Mouse (Mus musculus) adrenal gland (tissue): ENCODE results near the gene Zan.

ENCODE experiments used
- intact Hi-C: fragments of 180-260 bp; cut with DNase I; formaldehyde crosslinking; loops from one replicate; pipeline ENCODE4 v1.15.1; 2025
- long read RNA-seq, 2 experiments: library from polyadenylated mRNA; unstranded; transcript quantifications; one replicate each; pipeline ENCODE4 v2.0.0; 2020; ENCODE audit warnings: borderline replicate concordance in 1 of 2; ENCODE audit not compliant: insufficient replicate concordance in 1 of 2

The Zan gene
- long read RNA-seq, experiment 1: 0 reads
- long read RNA-seq, experiment 2: 0 reads

DNA sequence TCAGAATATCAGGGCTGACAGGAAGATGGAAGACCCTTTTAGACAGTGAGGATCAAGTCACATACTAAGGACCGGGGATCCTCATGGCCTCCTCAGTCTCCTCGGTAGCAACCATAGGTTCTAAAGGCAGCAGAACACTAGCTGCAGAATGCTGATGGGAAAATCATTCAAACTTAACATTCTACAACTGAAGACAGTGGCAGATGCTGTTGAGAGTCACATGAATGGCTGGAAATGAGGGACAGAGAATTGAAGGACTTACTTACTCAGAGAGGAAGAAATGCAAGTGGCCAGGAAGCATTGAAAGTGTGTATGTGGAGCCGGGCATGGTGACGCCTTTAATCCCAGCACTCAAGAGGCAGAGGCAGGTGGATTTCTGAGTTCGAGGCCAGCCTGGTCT is at the start of gene Zan:
Zan (minus strand) TSS at position 101 of the 400 bp plus-strand sequence.
- intact Hi-C loops: no loop called here

DNA sequence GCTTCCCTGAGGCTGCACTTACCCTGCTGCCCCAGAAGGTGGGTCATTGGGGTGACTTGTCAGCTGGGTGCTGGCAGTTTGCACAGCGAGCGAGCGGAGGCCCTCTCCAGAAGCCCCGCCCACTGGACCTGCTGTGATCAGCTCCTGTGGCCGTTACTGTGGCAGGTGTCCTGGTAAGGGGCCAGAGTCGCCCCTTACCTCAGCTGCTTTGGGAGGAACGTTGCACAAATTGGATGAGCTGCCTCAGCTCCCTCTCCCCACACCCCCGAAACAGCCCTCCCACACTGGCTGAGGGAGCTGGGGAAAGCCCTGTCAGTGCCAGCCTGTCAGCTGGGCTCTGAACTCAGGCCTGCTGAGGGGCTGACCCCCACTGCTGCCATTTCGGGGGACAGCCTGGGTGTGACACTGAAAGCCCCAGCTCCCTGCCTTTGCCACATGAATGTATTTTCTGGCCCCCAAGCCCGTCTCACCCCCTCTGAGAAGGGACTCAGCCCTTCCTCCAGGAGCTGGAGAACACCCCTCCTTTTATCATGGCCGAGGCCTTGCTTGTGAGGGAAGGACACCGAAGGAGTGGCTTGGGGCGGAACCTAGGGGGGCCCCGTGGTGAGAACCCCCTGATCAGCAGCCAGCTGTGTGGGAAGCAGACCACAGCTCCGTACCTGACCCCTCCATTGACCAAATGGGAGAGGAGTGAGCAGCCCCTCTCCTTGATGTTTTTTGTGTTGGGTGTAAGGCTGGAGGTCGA is 49.5 kb upstream of the Zan start:
- intact Hi-C loops: no loop called here

GRCm38 (mm10) chr5:137525511-137525910 is 48.6 kb upstream of the Zan start:
- intact Hi-C loops: no loop called here

GRCm38 (mm10) chr5:137524671-137525070 is 47.8 kb upstream of the Zan start:
- intact Hi-C loops: no loop called here

DNA sequence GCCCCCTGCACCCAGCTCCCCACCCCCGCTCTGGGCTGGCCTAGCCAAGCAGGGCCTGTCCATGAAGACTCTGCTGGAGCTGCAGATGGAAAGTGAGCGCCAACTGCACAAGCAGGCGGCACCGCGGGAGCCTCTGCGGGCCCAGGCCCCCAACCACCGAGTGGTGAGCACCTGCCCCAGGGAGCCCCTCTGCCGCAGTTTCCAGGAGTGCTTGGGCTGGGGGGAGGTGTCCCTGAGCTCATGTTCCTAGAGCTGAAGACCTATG is 47.3 kb upstream of the Zan start:
- intact Hi-C loops: no loop called here

GRCm38 (mm10) chr5:137523396-137524250 is 46.8 kb upstream of the Zan start:
- intact Hi-C loops: no loop called here

- intact Hi-C loops: no loop called here
Measured at GRCm38 (mm10) chr5:137522711-137523110, 45.8 kb upstream of the Zan start.

GRCm38 (mm10) chr5:137521861-137522260 is 45.0 kb upstream of the Zan start:
- intact Hi-C loops: no loop called here

- intact Hi-C loops: loop anchor here (5.0 kb wide), 1 partner anchor 57 kb away; no protein-coding TSS in a partner anchor
Measured at GRCm38 (mm10) chr5:137519691-137520550, 43.1 kb upstream of the Zan start.

DNA sequence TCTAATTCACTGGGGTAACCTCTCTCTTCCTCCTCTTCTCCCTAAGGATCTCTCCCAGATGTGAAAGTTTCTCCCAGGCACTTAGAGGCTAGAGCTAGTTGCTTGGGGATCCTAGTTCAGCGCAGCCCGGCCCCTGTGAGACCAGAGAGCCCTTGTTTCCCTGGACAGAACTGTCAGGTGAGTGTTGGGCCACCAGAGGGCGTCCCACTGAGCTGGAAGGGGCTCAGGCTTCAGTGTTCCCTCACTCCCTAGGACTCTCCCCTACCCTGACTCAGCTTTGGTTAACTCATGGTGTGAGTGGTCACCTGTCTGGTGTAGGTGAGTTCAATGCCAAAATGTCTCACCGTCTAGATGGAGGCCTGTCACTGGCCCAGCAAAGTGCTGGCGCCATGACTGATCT is 41.6 kb upstream of the Zan start, which contains the start of gene Gigyf1:
Gigyf1 (plus strand) TSS at position 113 of the 400 bp plus-strand sequence.
- intact Hi-C loops: loop anchor here (5.0 kb wide), 1 partner anchor 59 kb away; no protein-coding TSS in a partner anchor

- intact Hi-C loops: loop anchor here (5.0 kb wide), 1 partner anchor 62 kb away; no protein-coding TSS in a partner anchor
Measured at GRCm38 (mm10) chr5:137514811-137515210, 37.9 kb upstream of the Zan start.

DNA sequence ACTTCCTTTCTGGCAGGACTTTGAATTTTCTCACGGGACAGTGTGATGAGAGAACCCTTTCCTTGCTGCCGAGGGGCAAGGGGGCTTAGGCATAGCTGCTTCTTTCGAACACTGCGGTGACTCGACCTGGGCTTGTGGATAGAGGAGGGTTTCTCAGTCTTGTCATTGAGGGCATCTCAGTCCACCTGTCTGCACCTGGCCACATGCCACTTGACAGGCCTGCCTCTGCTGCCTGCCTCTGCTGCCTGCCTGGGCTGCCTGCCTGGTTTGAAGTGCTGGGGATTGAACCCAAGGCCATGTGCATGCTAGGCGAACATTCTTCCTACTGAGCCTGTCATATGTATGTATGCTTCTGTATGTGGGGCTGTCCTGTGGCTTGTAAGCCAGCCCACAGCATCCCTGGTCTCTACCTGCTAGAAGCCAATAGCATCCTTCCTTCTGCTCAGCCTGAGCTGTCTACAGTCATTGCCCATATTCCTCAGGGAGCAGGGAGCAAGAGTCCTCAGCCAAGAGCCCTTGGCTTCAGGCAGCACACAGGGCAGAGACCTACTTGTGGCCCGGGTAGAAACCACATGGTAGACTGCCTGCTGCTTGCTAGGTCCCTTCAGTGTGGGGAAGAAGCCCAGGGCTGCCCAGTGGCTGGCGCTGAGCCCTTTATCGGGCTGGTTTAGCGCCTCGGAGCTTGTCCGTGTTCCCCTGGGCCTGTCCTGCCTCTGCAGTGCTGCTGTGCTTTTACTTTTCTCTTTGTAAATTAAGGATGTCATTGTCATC is 37.3 kb upstream of the Zan start:
- intact Hi-C loops: no loop called here

GRCm38 (mm10) chr5:137512847-137513794 is 36.3 kb upstream of the Zan start:
- intact Hi-C loops: no loop called here

DNA sequence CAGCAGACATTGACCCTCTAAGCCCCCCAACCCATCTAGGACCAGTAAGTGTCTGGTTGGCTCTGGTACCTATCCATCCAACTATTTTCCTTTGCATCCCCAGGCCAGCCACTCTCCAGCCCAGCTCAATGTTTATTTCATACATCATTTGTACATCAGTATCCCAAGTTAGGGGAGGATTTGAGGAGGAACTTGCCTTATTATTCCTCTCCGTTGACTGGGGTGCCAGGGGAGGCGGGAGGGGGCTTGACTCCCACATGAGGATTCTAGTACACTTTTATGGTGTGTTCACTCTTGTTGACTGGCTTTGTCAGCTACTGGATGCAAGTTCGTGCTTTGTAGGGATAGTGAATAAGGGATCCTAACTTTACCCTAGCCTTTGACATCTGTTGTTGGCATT is 34.8 kb upstream of the Zan start:
- intact Hi-C loops: no loop called here

DNA sequence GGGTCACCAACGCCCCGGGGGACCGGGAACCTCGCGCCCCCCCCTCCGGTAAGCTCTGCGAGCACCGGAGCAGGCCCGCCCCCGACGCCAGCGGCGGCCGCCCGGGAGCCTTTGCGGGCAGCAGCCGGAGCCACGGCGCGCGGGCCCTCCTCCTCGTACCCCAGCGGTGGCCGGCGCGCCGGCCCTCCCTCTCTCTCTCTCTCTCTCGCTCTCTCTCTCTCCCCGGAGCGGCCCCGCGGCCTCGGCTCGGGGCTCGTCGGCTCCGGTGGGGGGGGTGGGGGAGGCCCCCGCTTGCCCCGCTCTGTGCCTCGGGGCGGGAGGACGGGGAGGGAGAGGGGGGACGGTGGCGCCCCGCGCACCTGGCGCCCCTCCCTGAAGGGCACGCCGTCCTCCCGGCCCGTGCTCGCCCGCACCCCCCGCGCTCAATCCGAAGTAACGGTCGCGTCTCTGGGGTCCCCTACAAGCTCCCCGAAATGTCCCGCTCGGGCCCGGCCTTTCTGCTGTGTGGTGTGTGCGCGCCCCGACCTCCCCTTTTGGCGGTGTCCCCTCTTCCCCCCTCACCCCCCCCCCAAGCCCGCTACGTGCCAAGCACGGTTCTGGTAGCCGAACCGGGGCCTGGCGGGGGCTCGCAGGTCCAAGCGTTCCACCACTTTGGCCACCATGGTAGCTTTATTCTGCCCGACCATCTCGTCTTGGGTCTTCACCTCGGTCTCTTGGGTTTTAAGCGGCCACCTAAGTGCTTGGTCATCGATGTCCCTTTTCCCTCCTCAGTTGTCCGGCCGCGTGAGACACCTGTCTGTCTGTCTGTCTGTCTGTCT is 33.9 kb upstream of the Zan start:
- intact Hi-C loops: no loop called here

DNA sequence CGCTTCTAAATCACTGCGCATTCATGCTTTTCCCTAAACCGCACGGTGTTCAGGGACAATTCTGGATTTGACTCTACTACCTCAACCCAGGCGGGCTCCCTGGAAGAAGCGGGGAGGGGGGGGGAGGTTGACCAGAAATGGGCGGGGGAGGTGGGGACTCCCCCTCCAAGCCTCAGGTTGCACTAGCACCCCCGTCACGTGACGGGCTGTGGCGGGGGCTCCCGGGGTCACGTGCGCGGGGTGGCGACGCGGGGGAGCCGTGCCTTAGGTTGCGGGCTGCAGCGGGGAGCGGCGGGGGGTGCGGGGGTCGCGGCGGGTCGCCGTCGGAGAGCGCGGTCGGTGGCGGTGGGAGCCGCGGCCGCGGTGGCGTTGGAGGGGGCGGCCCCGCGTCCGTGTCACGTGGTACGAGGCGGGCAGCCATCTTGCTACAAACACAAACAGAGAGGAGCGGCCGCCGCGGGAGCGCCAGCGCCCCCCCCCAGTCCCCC is 33.2 kb upstream of the Zan start:
- intact Hi-C loops: no loop called here

GRCm38 (mm10) chr5:137504041-137504440 is 27.2 kb upstream of the Zan start:
- intact Hi-C loops: loop anchor here (10.0 kb wide), 1 partner anchor 169 kb away; the partner anchor contains the start of gene Slc12a9

DNA sequence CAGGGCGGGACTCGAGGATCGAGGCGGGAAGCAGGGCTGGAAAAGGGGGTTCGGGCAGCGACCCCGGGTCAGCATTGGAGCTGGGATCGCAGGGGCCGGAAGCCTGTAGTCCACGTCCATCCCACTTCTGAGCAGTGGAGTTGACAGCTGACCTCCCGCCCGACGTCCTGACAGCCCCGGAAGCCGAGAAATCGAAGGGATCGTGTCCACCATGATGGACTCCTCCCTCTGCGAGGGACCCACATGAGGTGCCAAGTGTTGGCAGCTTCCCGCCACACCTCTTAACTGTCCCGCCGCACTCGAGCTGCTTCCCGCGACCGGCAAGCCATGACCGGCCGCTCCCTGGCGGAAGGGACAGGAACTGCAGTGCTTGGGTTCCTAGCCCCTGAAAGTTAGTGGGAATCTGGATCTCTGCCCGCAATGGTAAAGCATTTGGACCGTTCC is 25.8 kb upstream of the Zan start:
- intact Hi-C loops: loop anchor here (10.0 kb wide), 1 partner anchor 168 kb away; the partner anchor contains the start of gene Slc12a9
